Mouse (Mus musculus) R1 (cell line): ENCODE data around the gene Rtn4rl2.

Experiments
- DNase-seq: peaks from one replicate; pipeline ENCODE4 v3.0.0-alpha.2; 2018; ENCODE audit warnings: low read depth, low spot score

Gene Rtn4rl2

DNA sequence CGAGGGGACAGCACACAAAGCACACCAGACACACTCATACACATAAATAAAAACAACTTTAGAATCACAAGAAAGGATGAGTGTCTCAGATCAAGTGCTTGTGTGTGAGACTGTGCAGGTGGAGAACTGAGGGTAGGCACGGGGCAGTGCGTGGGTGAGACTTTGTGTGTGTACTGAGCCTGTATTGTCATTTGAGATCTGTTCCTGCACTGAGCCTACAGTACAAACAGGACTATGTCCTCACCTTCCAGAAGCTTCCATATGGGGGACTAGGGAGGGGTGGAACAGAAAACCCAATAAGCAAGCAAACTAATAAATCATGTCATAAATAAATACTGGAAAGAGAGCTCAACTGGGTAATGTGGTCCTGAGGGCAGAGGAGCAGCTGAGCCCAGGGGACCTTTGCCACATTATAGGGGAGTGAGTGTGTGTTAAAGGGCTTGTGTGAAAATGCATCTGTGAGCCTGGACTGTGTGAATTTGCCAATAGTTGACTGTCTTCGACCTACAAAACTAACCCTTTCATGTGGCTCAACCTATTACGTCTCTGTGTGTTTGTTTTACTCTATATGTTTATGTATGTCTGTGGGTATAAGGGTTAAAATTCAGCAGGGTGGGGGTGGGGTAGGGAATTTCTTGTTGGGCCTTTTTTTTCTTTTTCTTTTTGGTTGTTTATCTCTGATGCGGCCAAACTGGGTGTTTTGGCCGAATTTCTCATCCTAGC is 35.9 kb downstream of the Rtn4rl2 start:
- DNase-seq: no peak

DNA sequence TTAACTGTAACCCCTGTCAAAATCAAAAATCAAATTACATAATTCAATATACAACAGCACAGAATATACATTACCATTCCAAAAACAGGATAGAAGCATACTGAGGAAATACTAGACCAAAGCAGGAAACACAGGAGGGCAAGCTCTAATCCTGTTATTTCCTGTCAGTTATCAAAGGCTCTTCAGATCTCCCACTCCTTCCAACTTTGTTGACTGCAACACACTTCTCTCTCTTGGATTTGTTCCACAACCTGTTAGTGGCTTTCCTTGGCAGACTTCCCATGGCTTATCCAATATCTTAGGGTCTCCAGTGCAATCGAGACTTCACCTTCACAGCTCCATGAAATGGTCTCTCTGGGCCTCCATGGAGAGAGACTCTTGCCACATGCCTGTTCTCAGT is 41.3 kb downstream of the Rtn4rl2 start:
- no peak for DNase-seq

DNA sequence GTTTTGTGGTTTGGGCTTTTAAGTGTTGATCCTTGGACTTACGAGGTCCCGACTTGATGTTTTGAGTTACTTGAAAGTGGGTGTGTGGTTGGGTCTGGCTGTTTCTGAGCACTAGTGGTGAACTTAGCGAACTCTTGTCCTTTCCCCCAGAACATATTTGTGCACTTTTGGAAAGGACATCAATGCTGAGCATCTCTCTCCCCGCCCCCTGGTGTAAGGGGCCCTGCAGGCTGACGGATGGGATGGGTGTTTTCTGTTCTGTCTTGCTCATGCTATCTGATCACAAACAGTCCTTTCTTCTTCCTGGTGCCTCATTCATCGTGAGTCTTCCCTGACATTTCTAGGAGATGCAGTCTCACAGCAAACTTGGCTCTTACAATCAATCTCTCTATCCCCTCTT is 42.9 kb downstream of the Rtn4rl2 start:
- no peak for DNase-seq

DNA sequence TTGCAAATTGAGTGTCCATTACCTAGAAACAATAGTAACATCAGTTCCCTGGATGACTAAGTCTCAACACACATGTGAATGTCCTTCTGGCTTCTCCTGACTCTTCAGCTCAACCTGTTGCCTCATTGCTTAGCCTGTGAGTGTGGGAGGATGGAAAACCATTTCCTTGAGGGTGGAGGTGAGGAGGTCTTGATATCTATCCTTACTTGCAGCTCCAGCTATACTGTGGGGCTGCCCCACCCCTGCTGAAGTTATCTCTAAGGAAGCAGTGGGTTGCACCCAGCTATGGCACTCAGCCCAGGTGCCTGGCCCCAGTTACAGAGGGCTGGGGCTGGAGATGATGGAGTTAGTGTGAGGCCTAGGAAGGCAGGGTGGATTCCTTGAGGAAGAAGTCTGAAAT is 44.6 kb downstream of the Rtn4rl2 start:
- no peak for DNase-seq

DNA sequence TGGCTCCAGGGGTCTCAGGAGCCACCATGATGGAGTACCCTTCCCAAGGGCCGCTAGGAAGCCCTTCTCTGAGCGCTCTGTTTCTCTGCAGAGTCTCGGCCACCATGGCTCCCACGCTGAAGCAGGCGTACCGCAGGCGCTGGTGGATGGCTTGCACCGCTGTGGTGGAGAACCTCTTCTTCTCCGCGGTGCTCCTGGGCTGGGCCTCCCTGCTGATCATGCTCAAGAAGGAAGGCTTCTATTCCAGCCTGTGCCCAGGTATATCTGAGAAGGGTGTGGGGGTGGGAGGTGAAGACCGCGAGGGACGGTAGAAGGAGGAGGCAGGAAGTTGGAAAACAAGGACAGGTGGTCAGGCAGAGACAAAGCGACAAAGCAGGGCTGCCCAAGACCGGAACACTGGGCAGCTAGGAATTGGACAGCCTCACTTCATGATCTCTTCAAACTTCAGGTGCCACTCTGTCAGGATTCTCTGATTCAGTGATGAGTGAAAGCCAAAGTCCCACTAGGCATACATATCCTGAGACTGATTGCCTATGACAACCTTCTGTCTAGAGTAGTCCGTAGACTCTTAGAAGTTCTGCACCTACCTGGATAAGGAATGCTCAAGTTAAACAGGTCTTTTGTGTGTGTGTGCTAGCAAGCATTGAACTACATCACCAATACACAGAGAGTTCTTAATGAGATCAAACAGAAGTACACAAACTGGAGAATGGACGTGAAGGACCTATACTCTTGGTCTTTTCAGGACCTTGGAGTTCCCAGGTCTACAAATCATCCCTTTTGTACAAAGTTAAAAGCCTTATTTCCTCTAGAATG is 45.6 kb downstream of the Rtn4rl2 start:
- no peak for DNase-seq

DNA sequence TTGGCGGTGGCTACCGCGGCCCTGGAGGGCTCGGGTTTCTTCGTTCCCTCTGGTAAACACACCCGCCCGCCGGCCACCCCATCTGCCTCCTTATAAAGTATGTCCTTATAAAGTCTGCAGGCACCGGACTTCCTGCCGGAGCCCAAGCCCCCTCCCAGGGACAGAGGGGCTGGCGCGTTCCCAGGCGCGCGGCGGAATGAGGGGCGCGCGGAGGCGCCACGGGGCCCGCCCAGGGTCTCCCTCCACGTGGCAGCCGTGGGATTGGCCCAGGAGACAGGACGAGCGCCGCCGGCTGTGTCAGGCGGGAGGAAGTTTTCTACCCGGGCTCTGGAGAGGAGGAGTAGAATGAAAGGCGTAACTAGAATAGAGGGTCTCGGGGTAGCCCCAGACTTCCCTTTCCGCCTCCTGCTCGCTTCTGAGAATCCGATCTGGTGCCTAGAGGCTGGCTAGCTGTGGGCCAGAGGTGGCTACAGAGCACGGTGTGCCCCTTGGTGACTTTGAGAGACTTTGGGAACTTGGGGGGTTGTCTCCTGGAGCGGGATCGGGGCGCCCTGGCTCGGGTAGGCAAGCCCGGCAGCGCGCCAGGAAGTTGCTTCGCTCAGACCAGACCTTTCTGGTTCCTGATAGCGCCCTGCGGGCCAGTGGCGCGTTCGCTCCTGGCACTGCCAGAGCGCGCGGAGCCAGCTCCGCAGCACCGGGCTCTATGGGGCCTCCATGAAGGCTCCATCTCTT is 46.3 kb downstream of the Rtn4rl2 start:
- peak; percentile 84 for DNase-seq

DNA sequence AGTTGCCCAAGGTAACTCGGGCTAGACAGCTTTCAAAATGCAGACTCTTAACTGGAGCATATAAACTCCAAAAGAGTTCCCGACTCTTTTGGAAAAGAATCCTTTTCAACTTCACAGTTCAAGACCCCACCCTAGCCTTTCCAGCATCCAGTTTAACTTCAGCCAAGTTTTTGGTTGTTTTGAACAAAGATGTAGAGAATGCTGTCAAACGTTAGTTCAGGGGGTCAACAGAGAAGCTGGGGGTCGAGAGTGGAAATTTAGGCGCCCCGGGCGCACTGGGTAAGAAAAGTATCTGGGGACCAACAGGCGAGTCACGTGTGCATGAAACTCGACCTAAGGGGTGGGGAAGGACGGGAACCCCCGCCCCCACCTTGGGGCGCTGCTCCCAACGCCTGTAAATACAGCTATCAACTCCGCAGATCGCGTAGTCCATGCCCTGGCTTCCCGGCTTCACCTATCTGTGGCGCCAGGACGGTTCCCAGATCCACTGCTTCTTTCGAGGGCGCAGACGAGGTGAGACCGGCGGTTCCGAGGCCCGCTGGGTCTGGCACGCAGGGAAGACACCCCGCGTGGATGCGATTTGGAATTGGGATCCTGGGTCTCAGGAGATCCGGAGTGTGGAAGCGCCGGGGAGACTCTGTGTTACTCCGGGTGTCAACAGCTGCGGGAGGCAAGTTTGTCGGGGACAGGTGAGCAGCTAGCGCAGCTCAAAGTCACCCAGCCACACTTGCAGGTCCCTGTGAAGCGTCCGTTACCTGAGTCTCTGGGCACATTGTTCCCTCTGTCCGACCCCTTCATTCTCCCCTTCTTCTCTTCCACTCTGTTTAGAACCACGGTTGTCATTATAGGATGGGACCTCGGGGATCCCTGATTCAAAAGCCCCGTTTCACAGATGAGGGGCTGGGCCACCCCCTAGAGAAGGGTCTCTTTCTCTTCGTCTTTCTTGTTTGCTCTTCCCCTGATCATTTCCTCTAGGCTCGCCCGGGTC is 47.2 kb downstream of the Rtn4rl2 start:
- DNase-seq: peak; percentile 57

DNA sequence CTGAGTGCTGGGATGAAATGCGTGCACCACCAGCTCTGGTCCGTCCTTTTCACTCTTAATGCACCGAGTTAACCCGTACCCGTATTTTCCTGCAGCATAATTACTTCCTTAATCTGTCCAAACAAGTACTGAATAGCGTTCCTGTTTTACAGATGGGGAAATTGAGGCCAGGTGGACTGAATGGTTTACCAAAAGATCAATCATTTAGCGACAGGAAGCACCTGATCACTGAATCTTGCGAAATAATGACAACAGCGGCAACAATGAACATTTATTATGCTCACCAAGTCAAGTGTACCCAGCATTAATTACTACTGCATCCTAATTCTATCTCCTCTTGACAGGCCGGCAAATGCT is 47.9 kb downstream of the Rtn4rl2 start, which contains the start of gene Slc43a1:
Gene Slc43a1, plus strand, starts transcription at position 258 of the 357 bp plus-strand sequence.
- no peak for DNase-seq

DNA sequence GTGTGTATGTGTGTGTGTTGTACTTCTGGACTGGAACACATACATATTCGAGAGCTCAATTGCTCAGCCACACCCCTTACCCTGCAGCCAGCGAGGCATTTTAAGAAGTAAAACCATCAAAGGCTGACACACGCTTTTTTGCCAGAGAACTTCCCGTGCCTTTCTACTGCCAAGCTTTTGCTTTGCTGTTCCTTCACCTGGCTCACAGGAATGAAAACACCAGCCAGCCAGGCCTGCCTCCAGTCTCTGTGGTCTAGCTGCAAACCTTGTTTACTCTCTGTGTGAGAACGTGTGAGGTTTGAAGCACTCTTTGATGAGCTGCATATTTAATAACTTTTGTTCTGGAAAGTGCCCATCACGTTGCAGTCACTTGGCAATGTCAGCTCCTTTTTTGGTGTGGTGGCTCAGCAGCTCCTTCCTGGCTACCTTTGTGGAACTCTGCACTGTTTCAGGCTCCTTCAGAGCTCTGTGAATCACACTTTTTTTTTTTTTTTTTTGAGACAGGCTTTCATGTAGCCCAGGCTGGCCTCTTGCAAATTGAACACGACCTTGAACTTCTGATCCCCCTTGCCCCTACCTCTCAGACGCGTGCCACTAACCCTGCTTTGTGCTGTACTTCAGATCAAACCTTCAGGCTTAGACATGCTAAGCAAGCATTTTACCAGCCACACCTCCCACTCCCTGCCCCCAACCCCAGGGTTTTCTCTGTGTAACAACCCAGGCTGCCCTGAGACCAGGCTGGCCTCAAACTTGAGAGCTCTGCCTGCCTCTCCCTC is 48.5 kb downstream of the Rtn4rl2 start:
- peak; percentile 89 for DNase-seq

DNA sequence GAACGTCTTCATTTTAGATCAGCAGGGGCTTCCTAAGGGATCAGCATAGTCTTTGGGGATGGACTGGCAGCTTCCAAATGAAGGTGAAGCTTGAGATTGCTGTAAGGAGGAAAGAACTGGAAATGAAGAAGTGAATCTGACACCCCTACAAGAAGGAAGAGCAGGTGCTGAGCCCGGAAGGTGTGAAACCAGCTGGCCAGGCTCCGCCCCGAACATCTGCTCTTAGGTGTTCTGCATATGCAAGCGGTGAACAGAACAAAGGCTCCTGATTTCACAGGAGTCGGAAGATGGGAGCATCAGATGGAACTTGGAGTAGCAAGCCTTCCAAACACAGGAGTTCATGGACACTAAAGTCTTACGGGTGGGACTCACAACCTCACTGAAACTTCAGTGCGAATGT is 49.4 kb downstream of the Rtn4rl2 start:
- peak; percentile 83 for DNase-seq

DNA sequence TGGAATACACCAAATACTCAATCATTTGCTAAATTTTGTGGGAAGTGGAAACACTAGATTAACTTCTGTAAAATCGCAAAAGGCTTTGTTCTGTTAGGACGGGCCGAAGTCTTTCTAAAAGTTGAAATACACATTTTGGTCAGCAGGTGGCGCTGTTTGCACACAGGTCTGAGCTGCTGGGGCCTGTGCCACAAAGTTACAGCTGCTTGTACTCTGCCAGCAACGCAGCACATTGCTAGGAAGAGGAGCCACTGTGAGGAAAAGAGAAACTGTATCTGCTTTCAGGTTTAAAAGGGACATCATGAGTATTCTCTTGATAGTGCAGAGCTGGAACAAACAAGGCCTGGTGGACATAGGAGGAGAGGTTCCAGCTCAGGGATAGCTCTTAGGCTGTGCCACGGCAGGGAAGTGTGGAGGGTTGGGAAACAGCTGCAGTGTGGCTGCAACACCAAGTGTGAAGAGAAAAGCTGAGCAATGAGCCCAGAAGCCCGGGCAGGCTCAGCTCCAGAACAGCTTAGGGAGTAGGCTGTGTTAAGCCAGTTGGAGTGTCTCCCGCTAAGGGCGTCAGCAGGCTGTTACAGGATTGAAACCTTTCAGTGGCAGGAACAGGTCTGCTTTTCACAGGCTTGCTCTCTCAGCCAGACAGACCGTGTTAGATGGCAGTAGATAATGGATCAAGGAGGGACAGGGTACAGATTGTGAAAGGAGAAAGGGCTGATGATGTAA is 54.7 kb downstream of the Rtn4rl2 start:
- peak; percentile 81 for DNase-seq

DNA sequence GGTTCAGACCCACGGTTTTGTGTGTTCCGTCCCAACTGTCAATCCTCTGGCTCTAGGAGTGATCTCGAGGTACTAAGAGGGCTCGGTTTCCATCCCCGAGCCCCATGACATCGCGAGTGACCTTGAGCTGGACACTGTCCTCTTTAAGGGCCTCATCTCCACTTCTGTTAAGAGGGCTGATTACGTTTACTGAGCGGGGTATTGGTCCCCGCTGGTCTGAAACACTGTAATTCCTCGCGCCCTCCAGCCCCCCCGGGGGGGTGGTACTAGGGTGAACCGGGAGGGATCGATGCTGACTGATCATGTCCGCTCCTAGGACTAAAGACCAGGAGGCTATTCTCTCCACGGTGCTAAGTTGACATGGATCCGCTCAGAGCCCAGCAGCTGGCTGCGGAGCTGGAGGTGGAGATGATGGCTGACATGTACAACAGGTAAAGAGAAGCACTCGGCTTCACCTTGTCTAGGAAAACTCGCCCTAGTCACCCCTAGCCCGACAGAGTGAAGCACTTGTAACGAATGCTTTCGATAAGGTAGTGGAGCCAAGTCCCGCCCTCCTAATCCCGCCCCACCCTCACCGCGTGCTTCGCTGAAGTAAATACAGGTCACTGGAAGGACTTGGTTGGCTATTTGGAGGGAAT is 59.1 kb downstream of the Rtn4rl2 start:
- DNase-seq: peak; percentile 60

DNA sequence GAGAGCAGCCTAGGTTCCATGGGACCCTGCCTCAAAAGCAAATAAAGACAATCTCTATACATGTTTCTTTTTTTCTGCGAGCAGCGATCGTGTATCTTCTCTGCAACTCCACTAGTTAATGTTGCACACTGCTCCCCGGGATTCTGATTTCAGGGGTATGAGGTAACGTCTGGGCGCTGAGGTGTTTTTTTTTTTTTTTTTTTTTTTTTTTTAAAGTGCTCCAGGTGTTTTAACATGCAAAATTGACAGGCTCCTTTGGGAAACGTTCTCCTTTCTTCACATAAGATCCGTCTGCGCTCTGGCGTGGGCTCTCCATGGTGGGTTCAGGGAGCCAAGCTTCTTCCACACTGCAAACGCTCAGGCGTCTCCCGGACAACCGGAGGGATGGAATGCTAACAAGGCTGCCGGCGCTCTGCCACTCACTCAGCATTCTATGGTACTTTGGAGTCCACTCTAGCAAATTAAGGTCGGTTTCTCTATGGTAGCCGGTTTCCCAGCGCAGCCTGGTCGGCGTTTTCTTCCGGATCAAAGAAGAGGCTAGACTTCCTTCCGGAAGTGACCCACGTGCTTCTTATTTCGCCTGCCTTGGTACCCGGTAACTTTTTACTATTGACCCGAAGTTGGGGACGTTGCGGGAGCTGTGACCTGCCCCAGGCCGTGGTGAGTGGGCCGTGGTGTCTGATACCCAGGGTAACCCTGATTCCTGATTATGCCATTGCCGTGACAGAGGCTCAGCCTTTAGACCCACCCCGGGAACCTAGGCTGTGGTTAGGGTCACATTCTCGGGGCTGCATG is 59.8 kb downstream of the Rtn4rl2 start, which contains the start of gene Timm10:
Gene Timm10, plus strand, starts transcription at position 510 of the 795 bp plus-strand sequence.
- peak; percentile 98 for DNase-seq

DNA sequence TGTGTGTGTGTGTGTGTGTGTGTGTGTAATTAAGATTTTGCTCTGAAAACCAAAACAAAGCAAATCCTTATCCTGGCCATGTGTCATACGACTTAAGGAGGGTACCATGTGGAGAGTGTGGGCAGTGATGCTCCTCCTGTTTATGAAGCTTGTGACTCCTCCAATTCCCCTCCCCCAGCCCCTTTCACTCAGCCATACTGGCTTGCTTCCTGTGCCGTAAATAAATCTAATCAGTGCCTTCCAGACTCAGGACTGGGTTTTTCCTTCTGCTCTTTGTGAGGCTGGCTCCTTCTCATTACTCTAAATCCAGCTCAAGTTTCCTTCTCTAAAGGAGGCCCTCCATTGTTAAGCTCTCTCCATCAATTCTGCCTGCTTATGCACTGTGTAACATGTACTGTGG is 63.3 kb downstream of the Rtn4rl2 start:
- no peak for DNase-seq

DNA sequence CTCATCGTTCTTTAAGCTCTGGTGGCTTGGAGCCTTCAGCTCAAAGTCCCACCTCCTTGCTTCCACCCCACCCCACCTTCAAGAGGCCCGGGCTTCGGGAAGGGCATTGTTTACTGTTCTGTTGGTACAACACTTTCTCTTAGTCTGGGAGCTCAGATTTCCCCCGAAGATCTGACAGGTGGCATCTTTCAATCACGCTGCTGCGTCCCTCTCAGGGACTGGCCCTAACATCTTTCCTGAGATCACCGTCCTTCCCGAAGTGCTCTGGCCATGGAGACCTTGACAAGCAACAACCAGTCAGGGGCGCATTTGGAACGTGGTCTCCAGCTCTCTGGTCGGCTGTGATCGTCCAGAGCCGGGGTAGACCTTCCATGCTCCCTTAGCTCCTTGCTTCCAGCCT is 64.0 kb downstream of the Rtn4rl2 start, which contains the start of gene Smtnl1:
Gene Smtnl1, minus strand, starts transcription at position 101 of the 400 bp plus-strand sequence.
- no peak for DNase-seq
